Mouse (Mus musculus): ENCODE data around the gene Pla2g6. TPM values are rescaled to one million over a fixed set of nuclear protein-coding genes. Genes with fewer than 3 reads are reported as not detected.
A peak's percentile ranks its signal among the peaks of the same experiment; 100 is the strongest.

The Pla2g6 gene
- polyA plus RNA-seq, 1 experiment from 2014 or later, result 12.7 TPM

GRCm38 (mm10) chr15:79283371-79283770 lies 44.8 kb downstream of the Pla2g6 start:
- Histone ChIP-seq H3K4me3 (no peak overlapping the region), H3K9ac (no peak overlapping the region)

GRCm38 (mm10) chr15:79282434-79282833 lies 45.8 kb downstream of the Pla2g6 start:
- Histone ChIP-seq H3K27ac (no peak overlapping the region), H3K4me3 (no peak overlapping the region)
- WGBS, result 76% methylated on average over 5 of the region's 5 CpGs

More at GRCm38 (mm10) chr15:79283371-79283770, 44.8 kb downstream of the Pla2g6 start:
- no peaks in the 10 kb centered on the region for H3K27me3 ChIP-seq
- no peak for ATAC-seq (ENCODE audit: low FRiP score, low read depth)
- peaks cover 13% of the 10 kb centered on the region for H3K36me3 ChIP-seq
- WGBS, result 80% methylated on average over 4 of the region's 4 CpGs
- no peaks in the 10 kb centered on the region; the same call in 1 of the 2 replicates for H3K4me1 ChIP-seq
- no peak overlapping the region for H3K4me2 ChIP-seq (replicated peaks)
- no peak overlapping the region for H3K27ac ChIP-seq
- H3K9me3 ChIP-seq, result no peaks in the 10 kb centered on the region

GRCm38 (mm10) chr15:79281389-79281788 lies 46.8 kb downstream of the Pla2g6 start:
- H3K27me3 ChIP-seq, result no peaks in the 10 kb centered on the region
- no peaks in the 10 kb centered on the region; the same call in 1 of the 2 replicates for H3K4me1 ChIP-seq
- H3K9ac ChIP-seq, result no peak overlapping the region
- H3K9me3 ChIP-seq, result peaks cover 7% of the 10 kb centered on the region; the same call in 1 of the 2 replicates
- H3K4me2 ChIP-seq (replicated peaks), result no peak overlapping the region
- ATAC-seq (ENCODE audit: low FRiP score, low read depth), result no peak
- peaks cover 2% of the 10 kb centered on the region for H3K36me3 ChIP-seq
- WGBS, result 65% methylated on average over 1 of the region's 1 CpGs
- H3K27ac ChIP-seq, result no peak overlapping the region
- no peak overlapping the region for H3K4me3 ChIP-seq

More at GRCm38 (mm10) chr15:79282434-79282833, 45.8 kb downstream of the Pla2g6 start:
- Histone ChIP-seq H3K9ac (no peak overlapping the region), H3K9me3 (no peaks in the 10 kb centered on the region), H3K4me2 (replicated peaks) (no peak overlapping the region), H3K4me1 (no peaks in the 10 kb centered on the region; the same call in 1 of the 2 replicates), H3K36me3 (peaks cover 12% of the 10 kb centered on the region), H3K27me3 (no peaks in the 10 kb centered on the region)
- ATAC-seq (ENCODE audit: low FRiP score, low read depth), result no peak

GRCm38 (mm10) chr15:79280850-79281249 lies 47.3 kb downstream of the Pla2g6 start:
- no peak overlapping the region for H3K4me3 ChIP-seq
- 58% methylated on average over 5 of the region's 5 CpGs for WGBS
- ATAC-seq (ENCODE audit: low FRiP score, low read depth), result no peak
- H3K27me3 ChIP-seq, result no peaks in the 10 kb centered on the region
- H3K4me1 ChIP-seq, result no peaks in the 10 kb centered on the region; the same call in 1 of the 2 replicates
- H3K4me2 ChIP-seq (replicated peaks), result no peak overlapping the region
- H3K36me3 ChIP-seq, result no peaks in the 10 kb centered on the region
- H3K9ac ChIP-seq, result no peak overlapping the region
- no peak overlapping the region for H3K27ac ChIP-seq
- H3K9me3 ChIP-seq, result peaks cover 7% of the 10 kb centered on the region; the same call in 1 of the 2 replicates

- 30% methylated on average over 6 of the region's 6 CpGs for WGBS
- no peak overlapping the region for H3K27ac ChIP-seq
- no peaks in the 10 kb centered on the region; the same call in 1 of the 2 replicates for H3K4me1 ChIP-seq
- no peak for ATAC-seq (ENCODE audit: low FRiP score, low read depth)
- no peaks in the 10 kb centered on the region for H3K36me3 ChIP-seq
- H3K4me3 ChIP-seq, result no peak overlapping the region
- H3K9me3 ChIP-seq, result peaks cover 7% of the 10 kb centered on the region; the same call in 1 of the 2 replicates
- no peak overlapping the region for H3K9ac ChIP-seq
- H3K4me2 ChIP-seq (replicated peaks), result no peak overlapping the region
- H3K27me3 ChIP-seq, result no peaks in the 10 kb centered on the region
These were observed 48.0 kb downstream of the Pla2g6 start for GRCm38 (mm10) chr15:79280209-79280608.

GRCm38 (mm10) chr15:79277728-79278127 lies 50.5 kb downstream of the Pla2g6 start:
- Histone ChIP-seq H3K9me3 (peaks cover 7% of the 10 kb centered on the region; the same call in 1 of the 2 replicates), H3K27me3 (peaks cover 3% of the 10 kb centered on the region), H3K4me1 (no peaks in the 10 kb centered on the region; the same call in 1 of the 2 replicates), H3K9ac (no peak overlapping the region), H3K36me3 (no peaks in the 10 kb centered on the region), H3K27ac (no peak overlapping the region), H3K4me3 (no peak overlapping the region), H3K4me2 (replicated peaks) (no peak overlapping the region)
- WGBS, result 57% methylated on average over 10 of the region's 10 CpGs
- no peak for ATAC-seq (ENCODE audit: low FRiP score, low read depth)

GRCm38 (mm10) chr15:79273020-79273419 lies 55.2 kb downstream of the Pla2g6 start:
- H3K9ac ChIP-seq, result no peak overlapping the region
- H3K4me1 ChIP-seq, result peaks cover 11% of the 10 kb centered on the region
- H3K4me3 ChIP-seq, result no peak overlapping the region
- H3K4me2 ChIP-seq (replicated peaks), result no peak overlapping the region
- H3K36me3 ChIP-seq, result no peaks in the 10 kb centered on the region
- H3K27ac ChIP-seq, result no peak overlapping the region
- ATAC-seq (ENCODE audit: low FRiP score, low read depth), result no peak
- WGBS, result 52% methylated on average over 10 of the region's 10 CpGs
- peaks cover 28% of the 10 kb centered on the region for H3K27me3 ChIP-seq
- H3K9me3 ChIP-seq, result peaks cover 7% of the 10 kb centered on the region; the same call in 1 of the 2 replicates

- 14% methylated on average over 17 of the region's 17 CpGs for WGBS
- peaks cover 11% of the 10 kb centered on the region for H3K4me1 ChIP-seq
- H3K27me3 ChIP-seq, result peaks cover 39% of the 10 kb centered on the region
- no peak overlapping the region for H3K9ac ChIP-seq
- peak overlapping the region; percentile 69 for H3K4me2 ChIP-seq (replicated peaks)
- no peak overlapping the region for H3K27ac ChIP-seq
- H3K9me3 ChIP-seq, result no peaks in the 10 kb centered on the region
- H3K4me3 ChIP-seq, result peak overlapping the region; percentile 35
- no peaks in the 10 kb centered on the region for H3K36me3 ChIP-seq
- ATAC-seq (ENCODE audit: low FRiP score, low read depth), result no peak
These were observed 57.0 kb downstream of the Pla2g6 start for GRCm38 (mm10) chr15:79271124-79271746.

- peak overlapping the region; percentile 46; the same call in 1 of the 2 replicates for H3K9ac ChIP-seq
- H3K27me3 ChIP-seq, result peaks cover 39% of the 10 kb centered on the region
- peak overlapping the region; percentile 69 for H3K4me2 ChIP-seq (replicated peaks)
- H3K4me3 ChIP-seq, result peak overlapping the region; percentile 35
- 2% methylated on average over 33 of the region's 33 CpGs for WGBS
- H3K4me1 ChIP-seq, result peaks cover 11% of the 10 kb centered on the region
- H3K36me3 ChIP-seq, result no peaks in the 10 kb centered on the region
- H3K27ac ChIP-seq, result no peak overlapping the region
- H3K9me3 ChIP-seq, result no peaks in the 10 kb centered on the region
- peak; percentile 71; the same call in 1 of the 2 replicates for ATAC-seq (ENCODE audit: low FRiP score, low read depth)
These were observed 57.7 kb downstream of the Pla2g6 start for GRCm38 (mm10) chr15:79270317-79271123.

GRCm38 (mm10) chr15:79268521-79268920 lies 59.7 kb downstream of the Pla2g6 start:
- H3K4me2 ChIP-seq (replicated peaks), result no peak overlapping the region
- H3K9me3 ChIP-seq, result no peaks in the 10 kb centered on the region
- H3K36me3 ChIP-seq, result no peaks in the 10 kb centered on the region
- H3K27me3 ChIP-seq, result peaks cover 50% of the 10 kb centered on the region
- ATAC-seq (ENCODE audit: low FRiP score, low read depth), result no peak
- no peak overlapping the region for H3K27ac ChIP-seq
- WGBS, result 26% methylated on average over 1 of the region's 1 CpGs
- H3K4me1 ChIP-seq, result peaks cover 11% of the 10 kb centered on the region
- H3K9ac ChIP-seq, result no peak overlapping the region
- no peak overlapping the region for H3K4me3 ChIP-seq

GRCm38 (mm10) chr15:79265384-79265783 lies 62.8 kb downstream of the Pla2g6 start:
- WGBS, result 61% methylated on average over 4 of the region's 4 CpGs
- ATAC-seq (ENCODE audit: low FRiP score, low read depth), result no peak
- Histone ChIP-seq H3K4me2 (replicated peaks) (no peak overlapping the region), H3K4me3 (no peak overlapping the region), H3K9ac (no peak overlapping the region), H3K9me3 (no peaks in the 10 kb centered on the region), H3K4me1 (peaks cover 12% of the 10 kb centered on the region), H3K27me3 (peaks cover 58% of the 10 kb centered on the region), H3K36me3 (no peaks in the 10 kb centered on the region), H3K27ac (no peak overlapping the region)

- no peak overlapping the region for H3K4me3 ChIP-seq
- no peak for ATAC-seq (ENCODE audit: low FRiP score, low read depth)
- peaks cover 69% of the 10 kb centered on the region for H3K27me3 ChIP-seq
These were observed 64.5 kb downstream of the Pla2g6 start for GRCm38 (mm10) chr15:79263726-79264125.

More at GRCm38 (mm10) chr15:79263726-79264125, 64.5 kb downstream of the Pla2g6 start:
- Histone ChIP-seq H3K4me1 (peaks cover 10% of the 10 kb centered on the region), H3K36me3 (no peaks in the 10 kb centered on the region), H3K9ac (no peak overlapping the region), H3K27ac (no peak overlapping the region), H3K9me3 (no peaks in the 10 kb centered on the region), H3K4me2 (replicated peaks) (no peak overlapping the region)
- WGBS, result 93% methylated on average over 6 of the region's 6 CpGs
